Mouse (Mus musculus): ENCODE measurements at regions not wholly inside any gene's neighbourhood (a gene's known extent, or its start where the extent isn't known, plus 50 kb on each side); places are given as distances from the start of the nearest gene placed in this dataset.

DNA sequence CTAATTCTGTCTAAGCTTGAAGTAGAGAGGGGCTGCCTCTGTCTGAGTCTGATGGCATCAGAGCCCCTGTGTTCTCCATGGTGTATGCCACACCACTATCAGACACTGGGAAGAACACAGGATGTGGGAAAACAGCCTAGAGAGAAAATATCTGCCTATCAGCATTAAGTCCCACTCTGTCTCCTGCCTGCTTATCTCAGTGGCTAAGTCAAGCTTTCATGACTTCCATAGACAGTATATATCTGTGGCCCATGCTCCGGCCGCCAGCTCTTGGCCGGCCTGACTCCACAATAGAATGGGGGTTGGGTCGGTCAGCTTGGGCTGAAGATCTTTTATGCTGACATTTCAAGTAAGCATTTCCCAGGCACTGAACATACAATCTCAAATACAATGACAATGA lies 92.0 kb upstream of the Sox9 start:
- no peak overlapping the region for H3K4me2 ChIP-seq (replicated peaks; ENCODE audit: low read depth)
- 87% methylated on average over 4 of the region's 4 CpGs for WGBS
- DNase-seq (ENCODE audit: low spot score) (no peak), ATAC-seq (ENCODE audit: low FRiP score, low TSS enrichment) (no peak)
- no peaks in the 10 kb centered on the region for H3K36me3 ChIP-seq (ENCODE audit: control insufficient read depth, insufficient read depth, low read length)
- no peaks in the 10 kb centered on the region for H3K27me3 ChIP-seq (ENCODE audit: control insufficient read depth, insufficient read depth, low read length)
- no peaks in the 10 kb centered on the region for H3K9me3 ChIP-seq (ENCODE audit: control insufficient read depth, low read length)
- no peaks in the 10 kb centered on the region for H3K4me1 ChIP-seq (replicated peaks; ENCODE audit: control insufficient read depth, insufficient read depth)
- no peak overlapping the region for H3K9ac ChIP-seq (ENCODE audit: low read length)
- no peak for TF ChIP-seq CTCF (IDR thresholded peaks at IDR 0.05; ENCODE audit: low read depth)
- no peak for TF ChIP-seq EP300 (optimal IDR thresholded peaks at IDR 0.05)
- H3K4me3 ChIP-seq (ENCODE audit: low read depth, low read length), result no peak overlapping the region
- H3K27ac ChIP-seq (replicated peaks), result no peak overlapping the region

DNA sequence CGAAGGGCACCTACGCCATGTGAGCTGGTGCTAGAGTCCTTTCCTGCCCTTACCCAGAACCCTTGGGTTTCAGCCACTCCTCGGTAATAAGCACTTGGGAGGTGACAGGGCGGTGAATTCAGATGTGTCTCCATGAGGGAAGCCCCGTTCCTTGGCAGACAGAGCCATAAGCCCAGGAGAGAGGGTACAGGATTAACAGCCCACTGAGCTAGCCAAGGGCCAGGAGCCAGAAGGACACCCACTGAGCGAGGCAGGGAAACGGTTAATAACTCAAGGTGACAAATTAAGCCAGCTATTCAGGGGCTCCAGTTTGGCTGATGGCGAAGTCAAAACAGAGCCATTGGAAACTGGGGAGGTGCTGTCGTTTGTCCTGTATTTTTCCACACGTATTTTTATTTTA lies 75.9 kb upstream of the Sox9 start:
- H3K27ac ChIP-seq (replicated peaks), result no peak overlapping the region
- WGBS, result 74% methylated on average over 10 of the region's 10 CpGs
- H3K27me3 ChIP-seq (ENCODE audit: control insufficient read depth, insufficient read depth, low read length), result no peaks in the 10 kb centered on the region
- no peaks in the 10 kb centered on the region for H3K4me1 ChIP-seq (replicated peaks; ENCODE audit: control insufficient read depth, insufficient read depth)
- no peak overlapping the region for H3K9ac ChIP-seq (ENCODE audit: low read length)
- TF ChIP-seq CTCF (IDR thresholded peaks at IDR 0.05; ENCODE audit: low read depth) (no peak), EP300 (optimal IDR thresholded peaks at IDR 0.05) (no peak)
- DNase-seq (ENCODE audit: low spot score), result no peak
- H3K4me3 ChIP-seq (ENCODE audit: low read depth, low read length), result no peak overlapping the region
- H3K4me2 ChIP-seq (replicated peaks; ENCODE audit: low read depth), result no peak overlapping the region
- no peaks in the 10 kb centered on the region for H3K36me3 ChIP-seq (ENCODE audit: control insufficient read depth, insufficient read depth, low read length)
- H3K9me3 ChIP-seq (ENCODE audit: control insufficient read depth, low read length), result no peaks in the 10 kb centered on the region
- ATAC-seq (ENCODE audit: low FRiP score, low TSS enrichment), result no peak

DNA sequence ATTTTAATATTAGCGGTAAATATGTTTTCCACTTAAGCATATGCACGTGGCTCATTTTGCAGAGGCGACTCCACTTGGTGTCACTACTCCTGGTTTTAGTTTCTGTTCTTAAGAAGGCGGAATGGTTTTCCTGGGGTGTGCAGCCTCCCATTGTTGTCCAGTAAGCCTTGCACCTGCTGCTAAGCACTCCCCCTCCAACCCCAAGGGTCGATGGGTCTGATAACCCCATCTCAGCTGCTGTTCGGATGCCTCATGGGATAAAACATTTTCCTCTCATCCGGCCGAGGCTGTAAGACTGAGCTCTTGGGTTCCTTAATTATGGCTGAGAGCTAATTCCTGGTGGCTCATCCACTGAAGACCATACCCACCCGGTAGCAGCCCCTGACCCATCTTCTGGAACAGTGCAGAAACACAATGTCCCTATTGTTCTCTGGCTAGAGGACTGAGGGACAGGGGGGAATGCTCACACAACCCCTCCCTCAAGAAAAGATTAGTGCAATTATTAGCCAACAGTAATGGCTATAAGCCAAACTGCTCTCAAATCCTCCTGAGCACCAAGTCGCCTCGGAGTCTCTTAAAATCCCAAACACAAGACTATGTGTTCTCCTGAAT lies 73.8 kb upstream of the Sox9 start:
- H3K4me3 ChIP-seq (ENCODE audit: low read depth, low read length), result no peak overlapping the region
- DNase-seq (ENCODE audit: low spot score), result no peak
- no peak overlapping the region for H3K9ac ChIP-seq (ENCODE audit: low read length)
- no peaks in the 10 kb centered on the region for H3K9me3 ChIP-seq (ENCODE audit: control insufficient read depth, low read length)
- H3K27ac ChIP-seq (replicated peaks), result no peak overlapping the region
- TF ChIP-seq EP300 (optimal IDR thresholded peaks at IDR 0.05) (no peak), CTCF (IDR thresholded peaks at IDR 0.05; ENCODE audit: low read depth) (no peak)
- H3K36me3 ChIP-seq (ENCODE audit: control insufficient read depth, insufficient read depth, low read length), result no peaks in the 10 kb centered on the region
- no peaks in the 10 kb centered on the region for H3K4me1 ChIP-seq (replicated peaks; ENCODE audit: control insufficient read depth, insufficient read depth)
- no peak for ATAC-seq (ENCODE audit: low FRiP score, low TSS enrichment)
- 71% methylated on average over 11 of the region's 11 CpGs for WGBS
- no peak overlapping the region for H3K4me2 ChIP-seq (replicated peaks; ENCODE audit: low read depth)
- no peaks in the 10 kb centered on the region for H3K27me3 ChIP-seq (ENCODE audit: control insufficient read depth, insufficient read depth, low read length)

DNA sequence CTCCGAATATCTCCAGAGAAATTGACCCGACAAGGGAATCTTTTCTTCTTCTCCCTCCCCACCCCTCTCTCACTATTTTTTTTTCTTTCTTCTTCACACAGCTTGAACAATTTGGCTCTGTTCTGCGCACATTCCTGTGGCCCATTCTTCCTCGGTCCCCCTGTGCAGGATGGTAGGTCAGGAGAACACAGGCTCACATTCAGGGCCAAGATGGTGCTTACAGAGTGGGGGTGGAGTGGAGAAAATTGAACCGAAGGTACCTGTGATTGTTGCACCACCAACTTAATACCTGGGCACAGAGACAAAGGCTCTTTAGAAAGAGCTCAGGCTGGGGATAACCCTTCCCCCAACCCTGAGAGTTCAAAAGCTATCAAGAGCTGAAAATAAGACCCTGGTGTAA lies 70.4 kb upstream of the Sox9 start:
- no peak for ATAC-seq (ENCODE audit: low FRiP score, low TSS enrichment)
- 60% methylated on average over 5 of the region's 5 CpGs for WGBS

DNA sequence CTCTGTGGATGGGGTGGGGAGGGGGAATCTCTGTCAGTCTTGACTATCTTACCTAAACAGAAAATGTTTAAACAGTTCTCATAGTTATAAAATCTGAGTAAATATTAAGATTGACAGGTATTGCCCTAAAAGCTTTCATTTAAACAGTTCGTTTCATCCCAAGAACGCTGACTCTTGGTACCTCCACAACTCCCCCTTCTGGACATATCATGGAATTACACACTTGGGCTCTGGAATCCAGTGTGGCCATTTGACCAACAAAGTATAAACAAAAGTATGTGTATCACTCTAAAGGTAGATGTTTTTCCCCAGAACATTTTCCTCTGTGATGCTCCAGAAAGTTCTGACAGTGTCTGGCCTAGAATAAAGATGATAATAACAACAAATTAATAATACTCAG lies 63.5 kb upstream of the Sox9 start:
- 75% methylated on average over 2 of the region's 2 CpGs for WGBS
- Histone ChIP-seq H3K27ac (replicated peaks) (no peak overlapping the region), H3K36me3 (ENCODE audit: control insufficient read depth, insufficient read depth, low read length) (no peaks in the 10 kb centered on the region), H3K9me3 (ENCODE audit: control insufficient read depth, low read length) (no peaks in the 10 kb centered on the region), H3K4me2 (replicated peaks; ENCODE audit: low read depth) (no peak overlapping the region), H3K9ac (ENCODE audit: low read length) (no peak overlapping the region), H3K27me3 (ENCODE audit: control insufficient read depth, insufficient read depth, low read length) (no peaks in the 10 kb centered on the region), H3K4me1 (replicated peaks; ENCODE audit: control insufficient read depth, insufficient read depth) (no peaks in the 10 kb centered on the region), H3K4me3 (ENCODE audit: low read depth, low read length) (no peak overlapping the region)
- ATAC-seq (ENCODE audit: low FRiP score, low TSS enrichment), result no peak
- no peak for DNase-seq (ENCODE audit: low spot score)
- TF ChIP-seq CTCF (IDR thresholded peaks at IDR 0.05; ENCODE audit: low read depth) (peak; percentile 35), EP300 (optimal IDR thresholded peaks at IDR 0.05) (no peak)

More for the DNA sequence above, 70.4 kb upstream of the Sox9 start:
- no peaks in the 10 kb centered on the region for H3K27me3 ChIP-seq (ENCODE audit: control insufficient read depth, insufficient read depth, low read length)
- no peak for TF ChIP-seq EP300 (optimal IDR thresholded peaks at IDR 0.05)
- no peak for TF ChIP-seq CTCF (IDR thresholded peaks at IDR 0.05; ENCODE audit: low read depth)
- H3K4me2 ChIP-seq (replicated peaks; ENCODE audit: low read depth), result no peak overlapping the region
- no peak overlapping the region for H3K4me3 ChIP-seq (ENCODE audit: low read depth, low read length)
- H3K4me1 ChIP-seq (replicated peaks; ENCODE audit: control insufficient read depth, insufficient read depth), result no peaks in the 10 kb centered on the region
- no peak for DNase-seq (ENCODE audit: low spot score)
- H3K9ac ChIP-seq (ENCODE audit: low read length), result no peak overlapping the region
- H3K27ac ChIP-seq (replicated peaks), result no peak overlapping the region
- no peaks in the 10 kb centered on the region for H3K9me3 ChIP-seq (ENCODE audit: control insufficient read depth, low read length)
- H3K36me3 ChIP-seq (ENCODE audit: control insufficient read depth, insufficient read depth, low read length), result no peaks in the 10 kb centered on the region

DNA sequence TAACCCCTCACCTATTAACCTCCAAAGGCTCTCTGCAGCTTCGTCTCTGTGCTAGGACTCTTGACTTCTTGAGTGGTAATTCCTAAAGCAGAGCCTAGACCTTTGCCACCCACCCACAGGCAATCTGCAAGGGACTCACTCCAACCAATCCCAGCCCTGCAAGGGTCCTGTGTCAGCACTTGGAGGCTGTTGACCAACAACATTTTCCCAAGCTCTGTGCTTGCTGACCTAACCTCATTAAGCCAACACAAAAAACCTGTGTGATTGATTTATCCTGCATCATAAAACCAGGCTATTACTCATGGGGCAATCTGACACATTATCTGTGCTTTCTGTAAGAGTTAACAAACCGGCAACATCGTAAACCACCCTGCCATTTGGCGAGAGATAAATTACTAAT lies 61.4 kb upstream of the Sox9 start:
- TF ChIP-seq EP300 (optimal IDR thresholded peaks at IDR 0.05) (no peak), CTCF (IDR thresholded peaks at IDR 0.05; ENCODE audit: low read depth) (no peak)
- H3K36me3 ChIP-seq (ENCODE audit: control insufficient read depth, insufficient read depth, low read length), result no peaks in the 10 kb centered on the region
- no peak overlapping the region for H3K9ac ChIP-seq (ENCODE audit: low read length)
- no peak overlapping the region for H3K27ac ChIP-seq (replicated peaks)
- no peaks in the 10 kb centered on the region for H3K4me1 ChIP-seq (replicated peaks; ENCODE audit: control insufficient read depth, insufficient read depth)
- H3K4me2 ChIP-seq (replicated peaks; ENCODE audit: low read depth), result no peak overlapping the region
- DNase-seq (ENCODE audit: low spot score) (no peak), ATAC-seq (ENCODE audit: low FRiP score, low TSS enrichment) (no peak)
- WGBS, result 73% methylated on average over 4 of the region's 4 CpGs
- H3K27me3 ChIP-seq (ENCODE audit: control insufficient read depth, insufficient read depth, low read length), result no peaks in the 10 kb centered on the region
- no peak overlapping the region for H3K4me3 ChIP-seq (ENCODE audit: low read depth, low read length)
- H3K9me3 ChIP-seq (ENCODE audit: control insufficient read depth, low read length), result no peaks in the 10 kb centered on the region
